Mouse (Mus musculus): ENCODE data around the gene Hpgd.

DNA sequence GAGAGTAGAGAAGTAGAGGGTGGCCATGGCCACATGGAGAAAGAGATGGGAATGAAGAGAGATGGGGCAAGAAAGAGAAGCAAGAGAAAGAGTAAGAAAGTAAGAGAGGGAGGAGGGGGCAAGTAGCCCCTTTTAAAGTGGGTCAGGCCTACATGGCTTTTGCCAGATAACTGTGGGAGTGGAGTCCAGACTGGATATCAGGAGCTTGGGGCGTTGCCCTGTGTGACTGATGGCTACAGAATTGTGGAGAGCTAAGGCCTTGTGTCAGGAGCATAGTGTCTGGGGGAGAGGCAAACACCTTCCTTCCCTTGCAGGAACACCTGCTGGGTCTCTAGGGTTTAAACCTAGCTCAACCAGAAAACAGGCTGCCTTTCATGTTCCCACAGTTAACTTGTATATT, 10.4 kb upstream of the Hpgd start:
- TF ChIP-seq NELFE (IDR thresholded peaks at IDR 0.05; ENCODE audit: low read depth, low read length) (no peak), ETS1 (conservative IDR thresholded peaks at IDR 0.05; ENCODE audit: low read depth, low read length) (no peak), NRF1 (IDR thresholded peaks at IDR 0.05; ENCODE audit: low read depth, low read length) (no peak), CTCF (conservative IDR thresholded peaks at IDR 0.05 in 1 of 2, IDR thresholded peaks at IDR 0.05 in 1 of 2; ENCODE audit: low read depth in 2 of 2, low read length in 2 of 2) (no peak), RAD21 (IDR thresholded peaks at IDR 0.05; ENCODE audit: low read depth, low read length) (no peak), ZNF384 (IDR thresholded peaks at IDR 0.05; ENCODE audit: low read depth, low read length) (no peak), CHD1 (IDR thresholded peaks at IDR 0.05; ENCODE audit: low read depth, low read length) (no peak), USF2 (conservative IDR thresholded peaks at IDR 0.05; ENCODE audit: low read depth, low read length) (no peak), USF1 (IDR thresholded peaks at IDR 0.05; ENCODE audit: low read depth, low read length) (no peak), POLR2AphosphoS2 (IDR thresholded peaks at IDR 0.05; ENCODE audit: low read depth, low read length) (no peak), MYC (IDR thresholded peaks at IDR 0.05; ENCODE audit: low read depth, low read length) (no peak)

Data from CH12.LX (cell line).